Comparison of ENCODE assay signal across 10 mouse cellular contexts in genomic region chr13:44501777-44502321, GRCm38 (mm10).
DNase-seq lines count a peak whose midpoint lies in the region; ATAC-seq and TF ChIP-seq lines count a peak whose summit lies in the region.
"Had no signal": no experiment of that assay in that cellular context is flagged by ENCODE, and none has a peak within 500 bp of the region (broad histone marks: within the 10 kb centered on the region; RNA-seq: fewer than 3 reads in every experiment).

No protein-coding gene starts in this region.

- H3K36me3 ChIP-seq in midbrain, embryonic 12.5 days, result no peaks in the 10 kb centered on the region
- H3K36me3 ChIP-seq in midbrain, embryonic 16.5 days (ENCODE audit: control insufficient read depth, insufficient read depth, low read length), result no peaks in the 10 kb centered on the region
- no peaks in the 10 kb centered on the region for H3K36me3 ChIP-seq in intestine, embryonic 16.5 days (ENCODE audit: control insufficient read depth, insufficient read depth, low read length)
- no peaks in the 10 kb centered on the region for H3K36me3 ChIP-seq in midbrain, embryonic 15.5 days (replicated peaks)
- H3K36me3 ChIP-seq: embryonic facial prominence, embryonic 12.5 days; neural tube, embryonic 12.5 days had no signal

- ATAC-seq in midbrain, embryonic 12.5 days (ENCODE audit: low FRiP score, low read depth), result no peak
- ATAC-seq in midbrain, embryonic 16.5 days, result no peak
- ATAC-seq in intestine, embryonic 16.5 days, result peak; percentile 29; the same call in 1 of the 2 replicates
- peak; percentile 48; the same call in 1 of the 2 replicates for ATAC-seq in midbrain, embryonic 15.5 days (replicated peaks)

- 49% methylated on average over 5 of the region's 5 CpGs for WGBS in cerebellum, adult 2 months
- 61% methylated on average over 5 of the region's 5 CpGs for WGBS in midbrain, embryonic 12.5 days
- WGBS in midbrain, embryonic 16.5 days, result 60% methylated on average over 5 of the region's 5 CpGs
- WGBS in intestine, embryonic 16.5 days, result 52% methylated on average over 5 of the region's 5 CpGs
- 58% methylated on average over 5 of the region's 5 CpGs for WGBS in midbrain, embryonic 15.5 days

- DNase-seq in cerebellum, adult 2 months, result peak; percentile 32 to 59
- no peak for DNase-seq in cerebellum, adult 8-10 months
- no peak for DNase-seq in right cerebral cortex, adult 2 months (ENCODE audit: low spot score in 2 of 2)
- no peak for DNase-seq in adrenal gland, postnatal 10 days

- no peak for TF ChIP-seq POLR2A in cerebellum, adult 2 months (IDR thresholded peaks at IDR 0.05; ENCODE audit: borderline replicate concordance, insufficient read depth, low read length)

- H3K4me2 ChIP-seq in midbrain, embryonic 12.5 days (replicated peaks), result no peak overlapping the region
- no peak overlapping the region for H3K4me2 ChIP-seq in midbrain, embryonic 16.5 days (ENCODE audit: low read length)
- no peak overlapping the region for H3K4me2 ChIP-seq in intestine, embryonic 16.5 days (ENCODE audit: low read depth, low read length)
- H3K4me2 ChIP-seq in midbrain, embryonic 15.5 days, result no peak overlapping the region
- H3K4me2 ChIP-seq: embryonic facial prominence, embryonic 12.5 days; neural tube, embryonic 12.5 days had no signal

- no peak for TF ChIP-seq CTCF in cerebellum, adult 2 months (IDR thresholded peaks at IDR 0.05; ENCODE audit: borderline replicate concordance, insufficient read depth, low read depth, low read length)

- no peaks in the 10 kb centered on the region for H3K9me3 ChIP-seq in midbrain, embryonic 12.5 days
- H3K9me3 ChIP-seq in midbrain, embryonic 16.5 days (replicated peaks; ENCODE audit: control insufficient read depth, low read length, poor library complexity, severe bottlenecking), result no peaks in the 10 kb centered on the region
- no peaks in the 10 kb centered on the region for H3K9me3 ChIP-seq in intestine, embryonic 16.5 days (ENCODE audit: control insufficient read depth, low read length)
- no peaks in the 10 kb centered on the region for H3K9me3 ChIP-seq in midbrain, embryonic 15.5 days
- H3K9me3 ChIP-seq: embryonic facial prominence, embryonic 12.5 days; neural tube, embryonic 12.5 days had no signal

- no peak overlapping the region for H3K9ac ChIP-seq in midbrain, embryonic 12.5 days (replicated peaks)
- no peak overlapping the region for H3K9ac ChIP-seq in midbrain, embryonic 16.5 days (ENCODE audit: low read depth, low read length)
- no peak overlapping the region for H3K9ac ChIP-seq in intestine, embryonic 16.5 days (ENCODE audit: low read depth, low read length)
- no peak overlapping the region for H3K9ac ChIP-seq in midbrain, embryonic 15.5 days
- H3K9ac ChIP-seq: embryonic facial prominence, embryonic 12.5 days; neural tube, embryonic 12.5 days had no signal

- no peaks in the 10 kb centered on the region for H3K27me3 ChIP-seq in cerebellum, adult 2 months (ENCODE audit: control insufficient read depth, insufficient read depth, low read length)
- H3K27me3 ChIP-seq in midbrain, embryonic 12.5 days, result peaks cover 4% of the 10 kb centered on the region; the same call in 1 of the 2 replicates
- no peaks in the 10 kb centered on the region for H3K27me3 ChIP-seq in midbrain, embryonic 16.5 days (ENCODE audit: control insufficient read depth, insufficient read depth, low read depth, low read length)
- H3K27me3 ChIP-seq in intestine, embryonic 16.5 days (replicated peaks; ENCODE audit: control insufficient read depth, insufficient read depth, low read length), result no peaks in the 10 kb centered on the region
- no peaks in the 10 kb centered on the region for H3K27me3 ChIP-seq in midbrain, embryonic 15.5 days (replicated peaks)
- H3K27me3 ChIP-seq: embryonic facial prominence, embryonic 12.5 days; neural tube, embryonic 12.5 days had no signal

- no peak overlapping the region for H3K27ac ChIP-seq in cerebellum, adult 2 months (ENCODE audit: insufficient read depth, low read length)
- 0 out of 2 replicates have a peak overlapping the region, but pooled peaks have one; percentile 10 for H3K27ac ChIP-seq in midbrain, embryonic 12.5 days (replicated peaks)
- no peak overlapping the region for H3K27ac ChIP-seq in midbrain, embryonic 16.5 days (ENCODE audit: low read length)
- H3K27ac ChIP-seq in intestine, embryonic 16.5 days (ENCODE audit: low read length), result no peak overlapping the region
- no peak overlapping the region for H3K27ac ChIP-seq in midbrain, embryonic 15.5 days
- H3K27ac ChIP-seq: embryonic facial prominence, embryonic 12.5 days; neural tube, embryonic 12.5 days had no signal

- H3K4me1 ChIP-seq in cerebellum, adult 2 months (ENCODE audit: control insufficient read depth, insufficient read depth, low read length), result peaks cover 20% of the 10 kb centered on the region
- H3K4me1 ChIP-seq in midbrain, embryonic 12.5 days, result peaks cover 6% of the 10 kb centered on the region; the same call in 1 of the 2 replicates
- H3K4me1 ChIP-seq in midbrain, embryonic 16.5 days (ENCODE audit: control insufficient read depth, insufficient read depth, low read length), result no peaks in the 10 kb centered on the region
- peaks cover 21% of the 10 kb centered on the region for H3K4me1 ChIP-seq in intestine, embryonic 16.5 days (ENCODE audit: control insufficient read depth, insufficient read depth, low read length)
- H3K4me1 ChIP-seq in midbrain, embryonic 15.5 days, result peaks cover 5% of the 10 kb centered on the region; the same call in 1 of the 2 replicates

- H3K4me3 ChIP-seq in cerebellum, adult 2 months (replicated peaks; ENCODE audit: insufficient read depth, low read depth, low read length), result no peak overlapping the region
- no peak overlapping the region for H3K4me3 ChIP-seq in midbrain, embryonic 12.5 days
- no peak overlapping the region for H3K4me3 ChIP-seq in midbrain, embryonic 16.5 days (ENCODE audit: low read depth, low read length)
- no peak overlapping the region for H3K4me3 ChIP-seq in intestine, embryonic 16.5 days (ENCODE audit: low read length)
- no peak overlapping the region for H3K4me3 ChIP-seq in midbrain, embryonic 15.5 days
- H3K4me3 ChIP-seq: embryonic facial prominence, embryonic 12.5 days; neural tube, embryonic 12.5 days had no signal

Comparison
In these comparisons a context has a peak if more than half of its experiments do, and no peak if none do; other contexts are left out.
1. DNase-seq: peak in cerebellum, adult 2 months (2 of 2); none in cerebellum, adult 8-10 months (single experiment), right cerebral cortex, adult 2 months (0 of 2) and adrenal gland, postnatal 10 days (single experiment).
2. ATAC-seq: peak in intestine, embryonic 16.5 days (single experiment) and midbrain, embryonic 15.5 days (single experiment); none in midbrain, embryonic 12.5 days (single experiment) and midbrain, embryonic 16.5 days (single experiment).